Mouse (Mus musculus): ENCODE results near the gene Mapk11.

GRCm38 (mm10) chr15:89140048-89140658 lies 9.3 kb downstream of the Mapk11 start:
- no peak for TF ChIP-seq POLR2A (IDR thresholded peaks at IDR 0.05; ENCODE audit: low read depth, low read length)
- TF ChIP-seq CTCF (conservative IDR thresholded peaks at IDR 0.05; ENCODE audit: insufficient read depth, insufficient read length, low read depth, low read length), result no peak

All from kidney, adult 2 months (tissue).